Mouse (Mus musculus) c-Kit-positive CD71-positive TER-119-negative erythroid progenitor cells, embryonic 14.5 days (primary cell): Measurements from ENCODE around the gene Rps6kb2.
A peak's percentile ranks its signal among the peaks of the same experiment; 100 is the strongest.

Experiments used
- DNase-seq: peaks from one replicate; pipeline ENCODE4 v3.0.0-alpha.2; 2013; ENCODE audit warnings: low read depth

Rps6kb2 gene

DNA sequence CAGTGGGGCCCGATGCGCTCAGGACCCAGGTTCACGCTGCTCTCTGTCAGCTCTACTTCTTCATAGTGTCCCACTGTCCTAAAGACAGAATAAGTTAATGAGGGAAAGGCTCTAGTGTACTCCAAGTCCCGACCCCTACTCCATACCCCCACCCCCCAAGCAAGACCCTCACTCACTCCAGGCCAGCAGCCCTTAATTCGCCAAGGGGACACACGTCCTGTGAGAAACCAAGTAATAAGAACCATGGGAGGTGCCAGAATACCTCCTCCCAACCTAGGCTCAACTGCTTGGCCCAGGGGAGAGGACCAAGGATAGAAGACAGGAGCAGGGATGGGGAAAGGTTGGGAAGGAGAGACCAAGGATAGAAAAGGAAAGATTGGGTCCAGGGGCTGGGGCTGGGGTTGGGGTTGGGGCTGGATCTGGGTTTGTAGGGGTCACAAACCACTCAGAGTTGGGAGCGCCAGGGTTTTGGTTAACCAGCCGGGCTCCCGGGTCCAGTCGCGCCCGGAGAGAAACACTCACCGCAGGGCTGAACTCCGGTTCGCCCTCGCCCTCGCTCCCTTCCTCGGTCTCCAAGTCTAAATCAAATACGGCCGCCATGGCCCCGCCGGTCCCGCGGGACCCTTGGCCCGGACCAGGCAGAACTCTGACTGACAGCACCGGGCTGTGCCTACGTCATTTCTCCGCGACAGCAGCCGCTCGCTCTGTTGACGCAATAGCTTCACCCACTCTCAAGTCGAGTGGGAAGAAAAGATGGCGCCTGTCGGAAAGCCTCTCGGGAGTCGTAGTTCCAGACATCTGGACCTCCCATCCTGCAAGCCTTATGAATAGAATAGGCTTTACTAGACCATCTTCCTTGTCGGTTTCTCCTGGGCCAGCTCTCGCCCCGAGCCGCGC, at the start of gene Rps6kb2:
TSS of gene Rps6kb2 (minus strand) at position 709 of the 897 bp plus-strand sequence.
- peak; percentile 96 for DNase-seq

DNA sequence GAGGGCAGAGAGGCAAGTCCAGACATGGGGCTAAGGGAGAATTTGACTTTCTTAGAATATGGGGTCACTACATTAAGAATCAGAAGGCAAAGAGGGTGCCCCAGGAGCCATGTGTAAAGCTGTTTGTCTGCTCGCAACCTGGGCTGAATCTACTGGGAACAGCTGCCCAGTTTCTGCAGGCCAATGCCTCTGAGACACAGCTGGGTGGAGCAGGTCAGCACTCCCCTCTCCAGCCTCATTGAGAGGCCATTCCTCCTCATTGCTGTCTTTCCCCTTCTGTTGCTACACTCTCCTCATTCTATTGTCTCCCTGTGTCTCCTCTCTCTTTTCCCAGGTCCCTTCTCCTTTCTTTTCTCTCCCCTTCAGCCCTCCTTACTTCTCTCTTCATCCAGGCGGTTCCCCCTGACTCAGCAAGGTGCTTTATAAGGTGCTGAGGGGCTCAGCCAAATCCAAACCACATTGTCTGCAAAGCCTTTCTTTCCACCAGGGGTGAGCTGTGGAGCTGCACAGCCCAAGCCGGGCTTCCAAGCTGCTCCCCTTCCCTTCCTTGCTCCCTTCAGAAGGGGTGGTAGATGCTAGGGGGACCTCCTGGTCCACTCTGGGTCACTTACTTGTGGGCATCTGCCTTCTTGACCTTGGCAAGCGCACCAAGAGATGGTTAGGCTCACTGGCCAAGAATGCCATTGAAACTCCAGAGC, 48.9 kb upstream of the Rps6kb2 start:
- no peak for DNase-seq

DNA sequence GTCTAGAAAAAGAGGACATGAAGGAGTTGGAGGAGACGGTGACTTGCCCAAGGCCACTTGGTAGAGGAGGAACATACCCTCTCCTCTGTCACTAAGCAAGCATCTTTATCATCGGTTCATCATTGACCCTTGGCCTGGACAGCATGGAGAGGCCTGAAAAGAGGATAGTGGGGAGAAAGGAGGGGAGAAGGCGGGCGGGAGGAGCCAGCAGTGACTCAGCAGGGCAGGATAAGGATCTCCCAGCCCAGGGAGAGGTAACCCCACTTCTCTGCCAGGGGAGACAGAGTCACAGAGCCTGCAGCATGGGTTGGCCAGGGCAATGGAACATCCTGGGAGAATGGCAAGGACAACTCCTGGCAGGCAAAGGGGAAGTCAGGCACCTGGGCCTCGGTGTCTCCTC, 45.4 kb upstream of the Rps6kb2 start:
- DNase-seq: no peak

DNA sequence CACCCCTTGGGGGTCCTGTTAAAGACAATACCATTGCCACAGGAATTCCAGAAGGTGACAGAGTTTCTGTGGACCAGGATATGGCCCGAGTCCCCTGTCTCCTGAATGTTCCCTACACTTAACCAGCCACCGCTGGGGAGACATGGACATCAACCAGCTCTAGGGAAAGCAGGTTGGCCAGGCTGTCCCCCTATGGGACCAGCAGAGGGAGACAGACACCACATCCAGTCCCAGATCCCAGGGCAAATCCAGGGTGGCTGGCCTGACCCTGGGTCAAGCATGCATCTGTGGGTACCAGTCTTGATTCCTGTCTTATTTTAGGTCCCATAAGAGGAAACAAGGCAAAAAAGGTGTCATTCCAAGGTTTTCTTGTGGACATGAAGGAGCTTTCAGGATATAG, 43.8 kb upstream of the Rps6kb2 start:
- DNase-seq: peak; percentile 43

DNA sequence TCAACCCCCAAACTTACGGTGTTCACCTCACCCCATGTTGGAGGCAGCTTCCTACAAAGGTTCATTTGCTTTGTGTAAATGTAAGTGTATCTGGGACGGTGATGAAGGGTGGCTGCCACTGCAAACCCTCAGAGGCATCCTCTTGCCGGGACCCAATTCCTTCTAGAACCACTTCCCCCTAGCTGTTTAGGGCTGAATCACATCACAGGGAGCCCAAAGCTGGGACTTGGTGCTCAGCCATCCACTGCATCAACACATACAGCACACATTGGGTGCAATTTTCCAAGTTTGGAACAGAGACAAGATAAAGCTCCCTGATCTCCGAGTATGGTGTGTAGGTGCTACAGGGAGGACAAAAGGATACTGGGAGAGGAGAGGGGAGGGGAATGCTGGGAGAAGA, 41.7 kb upstream of the Rps6kb2 start:
- DNase-seq: no peak

DNA sequence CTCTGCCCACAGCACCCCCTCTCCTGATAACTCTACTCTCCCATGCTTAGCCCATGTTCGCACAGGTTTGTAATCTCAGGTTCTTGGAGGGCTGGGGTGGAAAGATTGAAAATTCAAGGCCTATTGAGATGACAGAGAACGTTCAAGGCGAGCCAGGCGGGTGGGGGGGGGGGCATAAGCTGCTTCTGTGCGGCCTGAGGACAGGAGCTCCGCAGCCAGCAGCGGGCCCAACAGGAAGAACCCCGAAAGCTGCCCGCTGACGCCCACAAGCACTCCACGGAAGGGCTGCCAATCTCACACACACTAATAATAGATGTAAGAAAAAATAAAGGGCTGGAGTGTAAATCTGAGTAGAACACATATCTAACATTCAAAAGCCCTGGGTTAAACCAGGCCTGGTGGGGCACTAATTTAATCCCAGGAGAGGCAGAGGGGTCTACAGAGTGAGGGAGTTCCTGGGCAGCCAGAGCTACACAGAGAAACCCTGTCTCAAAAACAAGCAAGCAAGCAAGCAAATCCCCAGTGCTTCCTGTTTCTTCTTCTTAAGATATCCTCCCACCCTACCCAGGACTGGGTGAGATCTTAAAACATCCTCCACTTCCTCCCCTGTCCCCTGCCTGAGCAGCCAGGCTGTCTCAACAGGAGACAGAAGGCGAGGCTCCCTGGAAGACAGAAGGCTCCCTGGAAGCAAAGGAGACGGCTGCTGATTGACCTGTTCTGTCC, 40.6 kb upstream of the Rps6kb2 start:
- DNase-seq: no peak

DNA sequence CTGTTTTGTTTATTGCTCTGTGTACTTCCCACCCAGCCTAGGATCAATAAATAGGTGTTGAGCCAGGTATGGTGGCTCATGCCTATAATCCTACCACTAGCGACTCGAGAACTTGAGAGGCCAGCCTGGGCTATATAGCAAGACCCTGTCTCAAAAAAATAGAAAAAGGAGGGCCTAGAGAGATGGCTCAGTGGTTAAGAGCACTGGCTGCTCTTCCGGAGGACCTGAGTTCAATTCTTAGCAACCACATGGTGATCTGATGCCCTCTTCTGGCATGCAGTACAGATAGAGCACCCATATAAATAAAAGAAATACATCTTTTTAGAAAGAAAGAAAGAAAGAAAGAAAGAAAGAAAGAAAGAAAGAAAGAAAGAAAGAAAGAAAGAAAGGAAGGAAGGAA, 40.0 kb upstream of the Rps6kb2 start:
- DNase-seq: no peak

DNA sequence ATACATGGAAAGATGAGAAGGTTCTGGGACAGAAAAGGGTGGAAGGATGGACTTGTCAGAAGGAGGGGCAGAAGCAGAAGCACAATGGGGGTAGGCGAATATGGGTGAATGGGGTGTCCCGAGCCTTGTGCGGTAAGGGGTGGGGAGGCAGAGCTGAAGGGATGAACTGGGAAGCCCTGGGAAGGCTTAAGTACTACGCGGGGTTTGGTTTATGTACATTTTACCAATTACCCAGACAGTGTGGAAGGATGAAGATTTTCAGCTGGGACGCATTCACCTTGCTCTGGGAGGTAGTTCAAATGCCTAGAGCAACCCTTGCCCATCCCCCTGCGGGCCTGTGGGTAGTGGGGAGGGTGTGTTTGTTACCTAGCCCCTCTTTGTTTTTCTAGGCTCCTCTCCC, 39.0 kb upstream of the Rps6kb2 start:
- DNase-seq: no peak

DNA sequence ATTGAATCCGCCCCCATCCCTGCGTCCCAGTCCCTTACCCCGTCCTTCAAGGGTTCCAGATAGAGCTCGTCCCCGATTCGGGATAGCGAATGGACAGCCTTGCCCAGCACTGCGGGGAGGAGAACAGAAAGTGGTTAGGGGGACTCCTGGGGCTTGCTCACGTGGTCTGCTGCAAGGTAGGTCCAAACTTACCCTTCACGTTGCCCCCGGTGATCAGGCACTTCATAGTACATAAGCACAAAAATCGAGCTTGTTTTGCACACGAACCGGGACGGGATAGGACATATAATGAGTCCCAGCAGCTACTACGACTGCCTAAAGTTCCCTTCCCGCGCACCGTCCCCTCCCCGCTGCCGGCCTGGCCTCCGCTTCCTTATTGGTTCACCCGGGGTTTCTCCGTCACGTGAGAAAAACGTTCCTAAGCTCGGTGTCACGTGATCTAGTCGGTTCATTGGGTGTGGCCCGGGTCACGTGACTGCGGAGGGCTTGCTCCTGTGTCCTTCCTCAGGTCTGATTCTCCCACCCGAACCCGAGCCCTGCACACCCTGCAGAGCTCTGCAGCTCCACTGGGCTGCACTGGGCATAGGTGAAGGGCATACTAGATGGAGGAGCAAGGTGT, 38.2 kb upstream of the Rps6kb2 start, which contains the start of gene Rad9a:
TSS of gene Rad9a (minus strand) at position 372 of the 619 bp plus-strand sequence.
- peak; percentile 99 for DNase-seq

DNA sequence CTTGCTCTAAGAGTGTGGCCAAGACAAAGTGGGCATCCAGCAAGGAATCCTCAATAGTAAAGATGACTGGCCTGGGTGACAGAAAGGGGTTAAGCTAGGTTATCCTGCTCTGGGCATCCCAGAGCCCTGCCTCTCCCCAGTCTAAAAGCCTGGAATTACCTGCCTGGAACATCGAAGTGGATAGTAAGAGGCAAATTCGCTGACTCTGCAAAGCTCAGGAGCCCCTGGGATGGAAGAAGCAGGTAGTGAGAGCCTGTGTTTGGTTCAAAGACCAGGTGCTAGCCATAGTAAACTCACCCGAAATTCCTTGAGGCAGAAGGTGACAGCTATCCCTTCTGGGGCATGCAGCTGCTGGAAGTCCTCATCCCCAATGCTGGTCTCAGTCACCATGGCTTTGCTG, 34.0 kb upstream of the Rps6kb2 start:
- DNase-seq: no peak

DNA sequence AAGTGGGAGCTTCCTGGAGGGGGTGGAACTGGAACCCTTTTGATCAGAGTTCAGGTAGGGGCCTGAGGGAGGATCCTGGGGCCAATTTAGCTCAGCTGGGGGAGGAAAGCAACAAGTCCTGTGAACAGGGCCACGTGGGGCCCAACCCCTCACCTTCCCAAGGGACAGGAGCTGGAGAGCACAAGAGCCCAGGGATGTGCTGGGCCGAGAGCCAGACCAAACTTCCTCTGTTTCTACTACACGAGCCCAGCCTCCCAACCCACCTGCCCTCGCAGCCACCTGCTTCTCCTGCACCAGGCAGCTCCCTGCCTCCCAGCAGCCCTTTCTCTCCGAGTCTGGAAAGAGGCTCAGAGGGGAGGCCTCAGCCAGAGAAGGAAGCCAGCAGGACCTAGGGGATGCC, 33.4 kb upstream of the Rps6kb2 start:
- no peak for DNase-seq

DNA sequence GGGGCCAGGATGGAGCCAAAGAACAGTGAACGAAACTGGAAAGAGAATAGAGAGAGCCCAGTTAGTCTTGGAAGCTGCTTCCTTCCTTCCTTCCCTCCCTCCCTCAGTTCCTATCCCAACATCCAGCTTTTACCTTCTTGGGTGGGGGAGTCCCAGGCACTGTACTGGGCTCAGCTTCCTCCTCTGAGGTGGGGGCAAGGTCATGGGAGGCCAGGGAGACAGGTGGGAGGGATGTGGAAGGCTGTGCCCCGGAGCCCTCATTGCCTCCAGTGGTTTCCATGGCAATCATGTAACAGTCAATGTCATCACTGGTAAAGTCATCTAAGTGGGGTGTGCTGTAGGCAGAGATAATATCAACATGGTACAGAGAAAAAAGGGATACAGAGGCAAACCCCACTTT, 32.9 kb upstream of the Rps6kb2 start:
- DNase-seq: no peak

DNA sequence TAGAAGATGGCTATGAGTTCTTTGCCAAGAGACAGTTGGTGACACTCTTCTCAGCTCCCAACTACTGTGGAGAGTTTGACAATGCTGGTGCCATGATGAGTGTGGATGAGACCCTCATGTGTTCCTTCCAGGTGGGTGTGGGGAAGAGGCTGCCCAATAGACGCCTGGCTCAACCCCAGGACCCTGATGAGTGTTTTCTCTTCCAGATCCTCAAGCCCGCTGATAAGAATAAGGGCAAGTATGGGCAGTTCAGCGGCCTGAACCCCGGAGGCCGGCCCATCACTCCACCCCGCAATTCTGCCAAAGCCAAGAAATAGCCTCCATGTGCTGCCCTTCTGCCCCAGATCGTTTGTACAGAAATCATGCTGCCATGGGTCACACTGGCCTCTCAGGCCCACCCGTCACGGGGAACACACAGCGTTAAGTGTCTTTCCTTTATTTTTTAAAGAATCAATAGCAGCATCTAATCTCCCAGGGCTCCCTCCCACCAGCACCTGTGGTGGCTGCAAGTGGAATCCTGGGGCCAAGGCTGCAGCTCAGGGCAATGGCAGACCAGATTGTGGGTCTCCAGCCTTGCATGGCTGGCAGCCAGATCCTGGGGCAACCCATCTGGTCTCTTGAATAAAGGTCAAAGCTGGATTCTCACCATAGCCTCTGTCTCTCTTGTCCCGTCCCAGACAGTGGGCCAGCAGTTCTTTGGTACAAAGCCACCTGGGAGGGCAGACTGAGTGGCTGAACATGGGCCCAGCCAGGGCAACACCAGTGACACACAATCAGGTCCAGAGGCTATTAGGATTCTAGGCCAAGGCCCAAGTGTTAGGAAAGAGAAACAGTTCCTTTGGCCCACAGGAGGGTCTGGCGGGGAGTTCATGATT, 31.9 kb upstream of the Rps6kb2 start:
- no peak for DNase-seq

DNA sequence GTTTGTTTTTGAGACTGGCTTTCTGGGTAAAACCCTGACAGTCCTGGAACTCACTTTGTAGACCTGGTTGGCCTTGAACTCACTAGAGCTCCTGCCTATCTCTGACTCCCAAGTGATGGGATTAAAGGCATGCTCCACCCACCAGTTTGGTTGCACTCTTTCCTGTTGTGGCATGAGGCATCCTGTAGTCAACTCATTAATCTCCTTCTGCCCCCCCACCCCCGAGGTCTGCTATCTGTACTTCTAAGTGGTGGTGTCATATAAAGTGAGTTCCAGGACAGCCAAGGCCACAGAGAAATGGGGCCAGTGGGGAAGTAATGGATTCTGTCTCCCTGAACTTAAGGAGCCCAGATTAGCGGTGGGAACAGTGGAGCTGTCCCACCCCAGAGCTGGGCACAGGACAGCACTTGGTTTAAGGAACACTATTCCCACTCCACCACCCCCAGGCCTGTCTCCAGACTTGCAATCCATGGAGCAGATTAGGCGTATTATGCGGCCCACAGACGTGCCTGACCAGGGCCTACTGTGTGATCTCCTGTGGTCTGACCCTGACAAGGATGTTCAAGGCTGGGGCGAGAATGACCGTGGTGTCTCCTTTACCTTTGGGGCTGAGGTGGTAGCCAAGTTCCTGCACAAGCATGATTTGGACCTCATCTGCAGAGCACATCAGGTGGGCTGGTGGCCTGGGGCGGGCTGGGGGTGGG, 31.0 kb upstream of the Rps6kb2 start:
- peak; percentile 22 for DNase-seq

DNA sequence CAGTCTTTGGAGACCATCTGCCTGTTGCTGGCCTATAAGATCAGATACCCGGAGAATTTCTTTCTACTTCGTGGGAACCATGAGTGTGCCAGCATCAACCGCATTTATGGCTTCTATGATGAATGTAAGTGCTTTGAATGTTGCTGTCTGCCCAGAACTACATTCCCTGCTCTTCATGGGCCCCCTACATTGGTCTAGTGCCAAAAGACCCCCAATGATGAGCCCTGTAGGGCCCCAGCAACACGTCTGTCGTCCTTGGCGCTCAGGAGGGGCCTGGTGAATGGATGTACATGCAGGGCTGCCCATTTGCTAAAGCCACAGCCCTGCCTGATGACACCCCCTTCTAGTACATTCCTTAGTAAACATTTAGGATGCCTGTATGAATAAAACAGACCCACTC, 30.0 kb upstream of the Rps6kb2 start:
- DNase-seq: no peak

DNA sequence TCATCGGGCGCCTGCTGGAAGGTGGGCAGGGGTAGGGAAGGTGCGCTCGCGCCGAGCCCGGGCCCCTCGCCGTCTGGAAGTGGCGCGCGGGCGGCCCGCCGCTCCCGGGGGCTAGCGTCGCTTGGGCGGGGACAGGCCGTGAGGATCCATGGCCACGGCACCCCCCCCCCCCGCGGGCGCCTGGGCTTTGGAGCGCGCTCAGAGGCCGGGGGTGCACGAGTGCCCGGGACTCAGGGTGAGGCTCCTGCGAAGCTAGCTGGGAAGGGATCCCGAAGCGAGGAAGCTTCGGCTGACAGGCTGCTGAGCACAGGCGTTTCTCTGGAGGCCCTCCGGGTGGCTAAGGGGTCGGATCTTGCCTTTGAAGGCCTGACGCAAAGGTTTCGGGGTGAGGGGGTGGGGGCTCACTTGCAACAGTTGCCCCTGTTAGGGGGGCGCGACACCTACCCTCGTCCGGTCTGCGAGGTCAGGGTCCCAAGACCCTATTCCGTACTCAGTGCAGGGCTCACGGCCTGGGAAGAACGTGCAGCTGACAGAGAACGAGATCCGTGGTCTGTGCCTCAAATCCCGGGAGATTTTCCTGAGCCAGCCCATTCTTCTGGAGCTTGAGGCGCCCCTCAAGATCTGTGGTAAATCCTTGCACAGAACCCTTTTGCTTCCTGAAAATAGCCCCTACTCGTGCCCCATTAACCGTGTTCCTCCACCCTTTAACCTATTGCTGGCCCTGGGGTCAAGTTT, 29.3 kb upstream of the Rps6kb2 start:
- DNase-seq: no peak

DNA sequence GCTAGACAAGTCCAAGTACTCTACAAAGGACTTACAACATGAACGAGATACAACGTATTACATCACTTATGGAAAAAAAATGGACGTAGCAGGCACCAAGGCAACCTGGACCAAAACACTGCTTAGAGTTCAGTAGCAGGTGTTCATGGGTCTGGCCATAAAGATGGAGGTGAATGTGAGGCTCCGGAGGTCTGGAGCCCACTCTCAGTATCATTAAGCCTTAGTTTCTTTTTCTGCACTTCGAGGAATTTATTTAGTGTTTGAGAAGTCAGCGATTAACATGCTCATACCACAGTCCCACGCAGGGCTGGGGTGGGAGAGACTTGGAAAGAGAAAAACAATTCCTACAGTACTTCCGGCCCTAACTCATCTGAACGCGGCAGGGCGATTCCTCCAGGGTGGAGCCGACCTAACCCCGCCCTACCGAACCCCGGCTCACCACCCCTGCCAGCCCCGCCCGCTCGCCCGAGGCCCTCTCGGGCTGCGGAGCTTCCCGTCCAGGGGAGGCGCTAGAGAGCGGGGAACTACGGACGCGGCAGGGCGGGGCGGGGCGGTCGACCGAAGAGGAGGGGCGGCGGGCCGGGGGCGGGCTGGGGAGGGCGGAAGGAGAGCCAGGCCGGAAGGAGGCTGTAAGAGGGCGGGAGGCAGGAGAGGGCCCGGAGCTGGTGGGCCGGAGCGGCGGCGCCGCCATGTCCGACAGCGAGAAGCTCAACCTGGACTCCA, 28.5 kb upstream of the Rps6kb2 start, which contains the start of gene Ppp1ca:
TSS of gene Ppp1ca (plus strand) at position 538 of the 723 bp plus-strand sequence.
- peak; percentile 92 for DNase-seq

DNA sequence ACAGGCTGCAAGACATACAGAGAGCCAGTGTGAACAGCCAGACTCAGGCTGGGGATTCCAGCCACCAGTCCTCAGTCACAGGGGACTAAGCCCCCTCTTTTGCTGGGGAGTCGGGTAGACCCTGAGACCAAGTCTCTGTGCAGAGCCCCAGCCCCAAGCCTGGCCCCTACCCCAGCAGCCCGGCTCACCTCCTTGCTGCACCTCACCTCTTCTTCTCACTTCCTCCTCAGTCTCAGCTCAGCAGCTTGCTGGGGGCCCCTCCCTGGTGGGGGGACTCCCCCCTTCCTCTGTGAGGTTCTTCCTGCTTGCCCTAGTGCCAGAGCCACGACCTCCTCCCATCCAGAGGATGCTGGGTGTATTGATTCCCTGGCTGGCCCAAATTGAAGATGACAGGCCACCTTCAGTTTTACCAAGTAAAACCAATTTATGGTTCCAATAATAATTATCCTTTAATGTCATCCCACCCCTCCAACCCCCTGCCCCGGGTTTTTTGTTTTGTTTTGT, 27.7 kb upstream of the Rps6kb2 start, which contains the start of gene Tbc1d10c:
TSS of gene Tbc1d10c (minus strand) at position 454 of the 504 bp plus-strand sequence.
- DNase-seq: no peak
